Mouse (Mus musculus) monocyte, adult 59 days (primary cell): ENCODE results near the gene Rcor2. TPM values are rescaled to one million over a fixed set of nuclear protein-coding genes. Genes with fewer than 3 reads are reported as not detected.

ENCODE experiments used
- total RNA-seq, 2 experiments: library from RNA; stranded (reverse); gene quantifications; one replicate each; pipeline ENCODE4 v1.2.4; 2023

Gene Rcor2
- total RNA-seq: not detected

GRCm38 (mm10) chr19:7267091-7267741 is at the start of gene Rcor2:
TSS of gene Rcor2 (plus strand) at chr19:7267325.

GRCm38 (mm10) chr19:7240782-7241690 is 26.1 kb upstream of the Rcor2 start, which contains the start of gene Naa40:
TSS of gene Naa40 (minus strand) at chr19:7241183.

Other genes starting within 250 kb of the Rcor2 start
- gene Fermt3, start 247.9 kb upstream of the Rcor2 start, total RNA-seq: 100 to 1,000 TPM; 282 to 286 TPM
- gene Stip1, start 227.4 kb upstream of the Rcor2 start, total RNA-seq: 10 to 100 TPM; 61.2 to 64.6 TPM
- gene Macrod1, start 210.5 kb upstream of the Rcor2 start, total RNA-seq: 1 to 10 TPM; 6.4 to 8.0 TPM
- gene Flrt1, start 161.6 kb upstream of the Rcor2 start, total RNA-seq: not detected
- 10 to 100 TPM; 77.9 to 92.2 TPM for gene Otub1, start 61.0 kb upstream of the Rcor2 start, total RNA-seq
- gene Cox8a, start 49.7 kb upstream of the Rcor2 start, total RNA-seq: 100 to 1,000 TPM; 337 to 344 TPM
- 10 to 100 TPM; 28.4 to 30.2 TPM for gene Naa40, start 26.1 kb upstream of the Rcor2 start, total RNA-seq
- 100 to 1,000 TPM; 140 to 159 TPM for gene Mark2, start 74.5 kb downstream of the Rcor2 start, total RNA-seq
- gene Spindoc, start 115.7 kb downstream of the Rcor2 start, total RNA-seq: 10 to 100 TPM; 15.7 to 21.1 TPM
- gene 2700081O15Rik, start 150.3 kb downstream of the Rcor2 start, total RNA-seq: 1 to 10 TPM; 3.2 to 3.4 TPM
- 10 to 100 TPM; 84.6 to 85.5 TPM for gene Rtn3, start 216.0 kb downstream of the Rcor2 start, total RNA-seq
- 10 to 100 TPM; 45.4 to 49.1 TPM for gene Atl3, start 226.7 kb downstream of the Rcor2 start, total RNA-seq